ENCODE assay signal across 9 mouse cellular contexts in the genomic region with DNA sequence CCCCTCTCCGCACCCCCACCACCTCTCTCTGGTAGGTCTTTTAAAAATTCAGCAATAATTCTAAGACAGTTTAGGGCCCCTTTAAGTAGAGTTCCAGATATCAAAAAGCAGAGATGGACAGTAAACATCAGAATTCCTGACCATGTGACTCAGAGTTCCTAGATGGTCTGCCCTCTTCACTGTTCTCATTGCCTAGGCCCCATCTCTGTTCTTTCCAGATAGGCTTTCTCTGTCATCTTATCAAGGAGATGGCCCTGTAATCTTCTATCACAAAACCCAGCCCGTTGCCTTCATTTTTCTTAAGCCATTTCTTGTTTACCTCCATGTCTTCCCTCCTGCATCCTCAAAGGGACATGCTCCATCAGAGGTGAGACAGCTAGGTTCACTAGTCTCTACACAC. TPM values are rescaled to one million over a fixed set of nuclear protein-coding genes. Genes with fewer than 3 reads are reported as not detected.
DNase-seq lines count a peak whose midpoint lies in the region; ATAC-seq and TF ChIP-seq lines count a peak whose summit lies in the region.
"Had no signal": no experiment of that assay in that cellular context is flagged by ENCODE, and none has a peak within 500 bp of the region (broad histone marks: within the 10 kb centered on the region; RNA-seq: fewer than 3 reads in every experiment).

No protein-coding gene starts in this region.

- H3K27me3 ChIP-seq in heart, embryonic 11.5 days (ENCODE audit: control insufficient read depth, insufficient read depth, low read length): no peaks in the 10 kb centered on the region
- no peaks in the 10 kb centered on the region for H3K27me3 ChIP-seq in forebrain, postnatal 0 days (ENCODE audit: insufficient read depth, low read length)
- no peaks in the 10 kb centered on the region for H3K27me3 ChIP-seq in liver, embryonic 16.5 days (ENCODE audit: control insufficient read depth, insufficient read depth, low read depth, low read length)
- no peaks in the 10 kb centered on the region for H3K27me3 ChIP-seq in thymus, adult 2 months (ENCODE audit: control insufficient read depth, insufficient read depth, low read length)

- no peak for DNase-seq in heart, postnatal 14 days
- DNase-seq in 3T3-L1 (ENCODE audit: low read depth, low spot score): peak; percentile 16
- no peak for DNase-seq in forebrain, postnatal 0 days
- DNase-seq in left cerebral cortex, adult 9 months (ENCODE audit: low spot score in 2 of 2): no peak
- DNase-seq in right cerebral cortex, postnatal 14 days: no peak
- no peak for DNase-seq in thymus, adult 2 months

- H3K4me2 ChIP-seq in heart, embryonic 11.5 days: peak overlapping the region; percentile 82
- peak overlapping the region; percentile 69; the same call in 1 of the 2 replicates for H3K4me2 ChIP-seq in forebrain, postnatal 0 days (ENCODE audit: low read depth)
- H3K4me2 ChIP-seq in liver, embryonic 16.5 days (ENCODE audit: low read depth, low read length): peak overlapping the region; percentile 70

- 61% methylated on average over 2 of the region's 2 CpGs for WGBS in heart, embryonic 11.5 days (ENCODE audit: insufficient replicate concordance)
- WGBS in forebrain, postnatal 0 days: 91% methylated on average over 2 of the region's 2 CpGs
- 36% methylated on average over 2 of the region's 2 CpGs for WGBS in liver, embryonic 16.5 days (ENCODE audit: insufficient replicate concordance)
- WGBS in thymus, adult 2 months: 94% methylated on average over 2 of the region's 2 CpGs

- H3K4me3 ChIP-seq in heart, embryonic 11.5 days (ENCODE audit: low read depth, low read length): peak overlapping the region; percentile 1; the same call in 1 of the 2 replicates
- H3K4me3 ChIP-seq in forebrain, postnatal 0 days (ENCODE audit: low read depth, low read length): no peak overlapping the region
- peak overlapping the region; percentile 98 for H3K4me3 ChIP-seq in liver, embryonic 16.5 days (ENCODE audit: low read depth, low read length)
- no peak overlapping the region for H3K4me3 ChIP-seq in thymus, adult 2 months (ENCODE audit: control insufficient read depth, insufficient read depth, low read length)

- no peak overlapping the region for H3K9ac ChIP-seq in heart, embryonic 11.5 days (ENCODE audit: low read depth, low read length)
- H3K9ac ChIP-seq in forebrain, postnatal 0 days: no peak overlapping the region
- H3K9ac ChIP-seq in liver, embryonic 16.5 days (ENCODE audit: low read depth, low read length): peak overlapping the region; percentile 16; the same call in 1 of the 2 replicates

- H3K27ac ChIP-seq in heart, embryonic 11.5 days (ENCODE audit: low read depth, low read length): no peak overlapping the region
- no peak overlapping the region for H3K27ac ChIP-seq in forebrain, postnatal 0 days (ENCODE audit: low read depth, low read length)
- peak overlapping the region; percentile 63 for H3K27ac ChIP-seq in liver, embryonic 16.5 days (ENCODE audit: low read length)
- H3K27ac ChIP-seq in thymus, adult 2 months (ENCODE audit: control insufficient read depth, insufficient read depth, low read length): no peak overlapping the region

- ATAC-seq in heart, embryonic 11.5 days (replicated peaks; ENCODE audit: insufficient number of reproducible peaks, low FRiP score, low TSS enrichment): no peak
- ATAC-seq in forebrain, postnatal 0 days: no peak
- peak; percentile 4; the same call in 1 of the 2 replicates for ATAC-seq in liver, embryonic 16.5 days (ENCODE audit: low read depth)
- ATAC-seq: activated CD4-positive, CD25-positive, alpha-beta regulatory T cell, adult 4 months had no signal

- no peaks in the 10 kb centered on the region for H3K36me3 ChIP-seq in heart, embryonic 11.5 days (ENCODE audit: control insufficient read depth, insufficient read depth, low read length)
- H3K36me3 ChIP-seq in forebrain, postnatal 0 days (ENCODE audit: insufficient read depth): no peaks in the 10 kb centered on the region
- no peaks in the 10 kb centered on the region for H3K36me3 ChIP-seq in liver, embryonic 16.5 days (ENCODE audit: control insufficient read depth, insufficient read depth)
- no peaks in the 10 kb centered on the region for H3K36me3 ChIP-seq in thymus, adult 2 months (ENCODE audit: control insufficient read depth, insufficient read depth, low read length)

- TF ChIP-seq CTCF in forebrain, postnatal 0 days (IDR thresholded peaks at IDR 0.05; ENCODE audit: low read depth): no peak
- no peak for TF ChIP-seq CTCF in thymus, adult 2 months (IDR thresholded peaks at IDR 0.05; ENCODE audit: borderline replicate concordance, control insufficient read depth, extremely low read depth, insufficient read depth, low read length, poor library complexity)

- TF ChIP-seq POLR2A in thymus, adult 2 months (IDR thresholded peaks at IDR 0.05; ENCODE audit: control insufficient read depth, extremely low read depth, insufficient read depth, low read length, poor library complexity): no peak

- intact Hi-C loops in heart, postnatal 14 days (cut with DNase I): loop anchor here (10.0 kb wide), 1 partner anchor 61 kb away; no protein-coding TSS in a partner anchor

- H3K4me1 ChIP-seq in heart, embryonic 11.5 days (ENCODE audit: control insufficient read depth, insufficient read depth, low read length): peaks cover 11% of the 10 kb centered on the region
- peaks cover 8% of the 10 kb centered on the region; the same call in 1 of the 2 replicates for H3K4me1 ChIP-seq in forebrain, postnatal 0 days (ENCODE audit: insufficient read depth)
- H3K4me1 ChIP-seq in liver, embryonic 16.5 days (ENCODE audit: control insufficient read depth, low read depth, low read length): peaks cover 23% of the 10 kb centered on the region
- peaks cover 5% of the 10 kb centered on the region; the same call in 1 of the 2 replicates for H3K4me1 ChIP-seq in thymus, adult 2 months (replicated peaks; ENCODE audit: control insufficient read depth, insufficient read depth, low read length)

- no peaks in the 10 kb centered on the region for H3K9me3 ChIP-seq in heart, embryonic 11.5 days (replicated peaks; ENCODE audit: control insufficient read depth, low read length)
- H3K9me3 ChIP-seq in forebrain, postnatal 0 days (ENCODE audit: low read length): no peaks in the 10 kb centered on the region
- H3K9me3 ChIP-seq in liver, embryonic 16.5 days (replicated peaks; ENCODE audit: control insufficient read depth, low read length): no peaks in the 10 kb centered on the region

RNA-seq across cellular contexts. Expression of a gene that starts 1.9 kb away (rescaled TPM):
- polyA plus RNA-seq in heart, embryonic 11.5 days (2014; fragmentation: Nextera tagmentation; extraction: Ambion mirVana): 80.0 and 81.5 TPM in 2 replicates
- total RNA-seq in heart, postnatal 14 days (2021): 10 to 100 TPM; 47.4 to 47.5 TPM
- 153 and 157 TPM in 2 replicates for total RNA-seq in forebrain, postnatal 0 days (2014; rRNA removed)
- 83.5 and 111 TPM in 2 replicates for polyA plus RNA-seq in forebrain, postnatal 0 days (2015; fragmentation: Nextera tagmentation; extraction: Ambion mirVana)
- polyA plus RNA-seq in liver, embryonic 16.5 days (2015; fragmentation: Nextera tagmentation; extraction: Ambion mirVana): 30.1 and 31.4 TPM in 2 replicates
- polyA plus RNA-seq in thymus, adult 2 months (2012; rRNA removed): 17.8 and 18.5 TPM in 2 replicates

RNA-seq across cellular contexts. Expression of a gene that starts 20.8 kb away (rescaled TPM):
- 9.0 and 10.1 TPM in 2 replicates for polyA plus RNA-seq in heart, embryonic 11.5 days (2014; fragmentation: Nextera tagmentation; extraction: Ambion mirVana)
- total RNA-seq in heart, postnatal 14 days (2021): 1 to 10 TPM; 4.9 to 6.0 TPM
- 17.2 and 18.3 TPM in 2 replicates for total RNA-seq in forebrain, postnatal 0 days (2014; rRNA removed)
- polyA plus RNA-seq in forebrain, postnatal 0 days (2015; fragmentation: Nextera tagmentation; extraction: Ambion mirVana): 13.6 and 13.9 TPM in 2 replicates
- polyA plus RNA-seq in liver, embryonic 16.5 days (2015; fragmentation: Nextera tagmentation; extraction: Ambion mirVana): 5.2 and 5.7 TPM in 2 replicates
- polyA plus RNA-seq in thymus, adult 2 months (2012; rRNA removed): 7.6 TPM in 2 replicates

Comparison
In these comparisons a context has a peak if more than half of its experiments do, and no peak if none do; other contexts are left out.
1. H3K4me3 ChIP-seq: peak in heart, embryonic 11.5 days (single experiment) and liver, embryonic 16.5 days (single experiment); none in forebrain, postnatal 0 days (single experiment) and thymus, adult 2 months (single experiment).
2. Peak in every context shown above with its lines, with median percentiles within 50 percentile points of each other: H3K4me2 ChIP-seq.